Mouse (Mus musculus) kidney, postnatal 0 days (tissue): ENCODE measurements around the gene Ch25h. TPM values are rescaled to one million over a fixed set of nuclear protein-coding genes. Genes with fewer than 3 reads are reported as not detected.

Experiments
- ATAC-seq: fragments of 200-750 bp; cut with Nextera tagmentation; replicated peaks from 2 replicates; pipeline ENCODE4 v1.8.0; 2017; ENCODE audit warnings: low read depth, moderate number of reproducible peaks, moderate TSS enrichment, moderate library complexity; ENCODE audit not compliant: low FRiP score
- DNase-seq: peaks from one replicate; pipeline ENCODE4 v3.0.0-alpha.2; 2016; ENCODE audit warnings: low spot score
- H3K27ac ChIP-seq: fragments of 300-500 bp; sonication (generic); 2 replicates; pipeline ENCODE4 v1.5.1; 2014; ENCODE audit warnings: mild to moderate bottlenecking
- H3K27me3 ChIP-seq: fragments of 300-500 bp; sonication (generic); 2 replicates; pipeline ENCODE4 v1.6.1; 2014; ENCODE audit warnings: low read length, mixed read lengths; ENCODE audit not compliant: insufficient read depth
- H3K36me3 ChIP-seq: fragments of 300-500 bp; sonication (generic); 2 replicates; pipeline ENCODE4 v1.6.1; 2014; ENCODE audit warnings: low read length, mixed read lengths; ENCODE audit not compliant: insufficient read depth
- H3K4me1 ChIP-seq: fragments of 300-500 bp; sonication (generic); replicated peaks from 2 replicates; pipeline ENCODE4 v1.6.1; 2014; ENCODE audit warnings: antibody characterized with exemption, low read length, mixed read lengths; ENCODE audit not compliant: insufficient read depth
- H3K4me2 ChIP-seq: fragments of 300-500 bp; sonication (generic); 2 replicates; pipeline ENCODE4 v1.6.1; 2014; ENCODE audit warnings: mild to moderate bottlenecking, low read length, moderate library complexity, mixed read lengths
- H3K4me3 ChIP-seq: fragments of 300-500 bp; sonication (generic); replicated peaks from 2 replicates; pipeline ENCODE4 v1.5.1; 2014; ENCODE audit warnings: low read depth, low read length
- H3K9ac ChIP-seq: fragments of 300-500 bp; sonication (generic); 2 replicates; pipeline ENCODE4 v1.6.1; 2014; ENCODE audit warnings: low read depth, low read length
- H3K9me3 ChIP-seq: fragments of 300-500 bp; sonication (generic); replicated peaks from 2 replicates; pipeline ENCODE4 v1.6.1; 2016; ENCODE audit warnings: low read length, inconsistent platforms, mixed read lengths
- CTCF ChIP-seq: IDR thresholded peaks from 2 replicates; pipeline ENCODE4 v1.5.1; 2016; ENCODE audit warnings: antibody characterized with exemption, low read depth, mild to moderate bottlenecking, moderate library complexity
- WGBS: fragments of 180-500 bp; shearing (Covaris S2); extraction: QIAGEN DNeasy Blood & Tissue Kit; methylation state at CpG from one replicate; pipeline ENCODE4 v1.1.7; 2014; 5-methylcytosine and 5-hydroxymethylcytosine counted together
- polyA plus RNA-seq: library from polyadenylated mRNA; unstranded; fragments of >200 nt; fragmentation: Nextera tagmentation; extraction: Ambion mirVana; gene quantifications from 2 replicates; pipeline ENCODE4 v1.2.1, GENCODE M21; 2015

Gene Ch25h
- polyA plus RNA-seq, 1 experiment from 2014 or later, result 3.4 TPM

DNA sequence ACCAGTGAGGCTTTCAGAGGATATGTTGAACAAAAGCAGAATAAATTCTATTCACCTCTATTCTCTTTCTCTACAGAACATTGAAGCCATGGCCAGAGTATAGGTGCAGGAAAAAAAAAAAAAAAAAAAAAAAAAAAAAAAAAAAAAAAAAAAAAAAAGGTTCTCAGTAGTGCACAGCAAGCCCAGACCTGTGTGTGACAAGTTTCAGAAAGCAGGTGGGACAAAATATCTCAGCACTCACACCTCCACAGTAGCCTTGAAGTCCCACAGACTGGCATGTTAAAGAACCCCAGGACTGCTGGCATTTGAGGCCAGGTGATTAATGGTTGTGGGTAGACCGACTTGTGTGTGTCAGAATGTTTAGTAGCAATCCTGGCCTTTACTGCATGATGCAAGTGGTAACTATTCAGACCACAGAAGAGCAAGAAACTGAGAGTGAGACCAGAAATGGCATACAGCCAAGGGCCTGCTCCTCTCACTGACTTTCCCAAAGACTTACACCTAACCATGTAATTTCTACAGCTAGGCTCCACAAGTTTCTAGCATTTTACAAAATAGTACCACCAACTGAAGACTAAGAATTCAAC is 24.1 kb downstream of the Ch25h start:
- ATAC-seq, result no peak
- 50% methylated on average over 1 of the region's 1 CpGs for WGBS
- no peak for TF ChIP-seq CTCF
- H3K9ac ChIP-seq, result no peak overlapping the region
- H3K36me3 ChIP-seq, result no peaks in the 10 kb centered on the region
- no peak overlapping the region for H3K27ac ChIP-seq
- H3K27me3 ChIP-seq, result no peaks in the 10 kb centered on the region
- H3K4me2 ChIP-seq, result no peak overlapping the region
- no peak for DNase-seq
- H3K4me1 ChIP-seq, result no peaks in the 10 kb centered on the region
- no peak overlapping the region for H3K4me3 ChIP-seq
- no peaks in the 10 kb centered on the region for H3K9me3 ChIP-seq

DNA sequence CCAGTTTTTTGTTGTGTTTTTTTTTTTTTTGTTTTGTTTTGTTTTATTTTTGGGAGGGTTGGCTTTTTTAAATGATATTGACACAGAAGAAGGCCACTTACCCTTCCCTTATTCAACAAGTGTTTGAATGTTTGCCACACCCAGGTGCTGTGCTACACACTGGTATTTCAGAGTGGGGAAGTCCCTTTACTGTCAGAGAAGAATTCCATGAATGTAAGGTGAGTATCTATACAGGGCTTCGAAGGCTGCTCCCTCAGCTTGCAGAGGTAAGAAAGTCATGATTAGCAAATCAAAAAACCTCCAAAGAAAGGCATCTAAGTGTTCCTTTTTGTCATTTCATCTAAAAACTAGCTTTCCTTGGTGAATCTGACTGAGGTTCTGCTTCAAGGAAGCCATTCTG is 26.1 kb downstream of the Ch25h start:
- Histone ChIP-seq H3K4me1 (no peaks in the 10 kb centered on the region), H3K9me3 (no peaks in the 10 kb centered on the region), H3K9ac (no peak overlapping the region), H3K4me2 (no peak overlapping the region), H3K27ac (no peak overlapping the region), H3K36me3 (no peaks in the 10 kb centered on the region), H3K4me3 (no peak overlapping the region), H3K27me3 (no peaks in the 10 kb centered on the region)
- TF ChIP-seq CTCF, result no peak
- WGBS, result 94% methylated on average over 1 of the region's 1 CpGs
- no peak for ATAC-seq
- DNase-seq, result no peak

DNA sequence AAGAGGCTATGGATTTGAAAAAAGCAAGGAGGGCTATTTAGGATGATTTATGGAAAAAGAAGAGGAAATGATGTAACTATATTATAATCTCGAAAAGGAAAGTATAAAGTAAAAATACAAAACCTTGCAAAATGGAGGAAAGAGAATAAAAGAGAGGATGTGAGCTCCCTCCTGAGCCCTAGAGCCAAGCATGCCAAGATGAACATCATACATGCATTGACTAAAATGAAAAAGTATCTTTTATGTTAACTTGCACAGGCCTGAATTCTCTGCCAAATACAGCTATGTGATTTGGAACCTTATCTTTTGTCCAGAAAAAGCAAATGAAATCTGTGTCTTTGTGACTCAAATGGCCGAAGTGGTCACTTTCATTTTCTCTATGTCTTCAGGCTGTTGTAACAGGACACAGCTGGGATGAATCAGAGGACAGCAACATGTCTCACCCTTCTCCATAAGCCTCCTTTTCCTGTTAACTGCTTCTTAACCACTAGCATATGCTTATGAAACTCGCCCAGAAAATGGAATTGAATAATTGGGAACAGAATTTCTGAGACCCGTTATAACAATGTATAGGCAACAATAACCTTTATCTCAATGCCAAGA is 29.5 kb downstream of the Ch25h start:
- ATAC-seq, result no peak; the same call in 1 of the 2 replicates
- TF ChIP-seq CTCF, result no peak

DNA sequence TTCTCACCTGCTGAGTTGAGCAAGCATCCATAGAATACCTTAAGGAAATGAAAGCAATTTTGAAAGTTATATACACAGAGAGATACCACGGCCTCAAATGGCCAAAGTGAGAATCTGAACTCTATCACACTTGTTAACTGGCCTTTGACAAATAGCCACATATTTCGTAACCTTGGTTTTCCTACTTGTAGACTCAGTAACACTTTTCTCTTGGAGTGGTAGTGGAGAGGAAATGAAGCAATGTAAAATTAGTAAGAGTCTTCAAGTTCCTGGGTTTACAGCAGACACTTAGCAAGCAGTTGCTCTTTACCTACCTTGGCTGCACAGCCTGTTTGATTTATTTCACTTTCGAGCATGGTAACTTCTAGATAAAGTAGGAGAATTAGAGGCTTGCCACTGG is 30.2 kb downstream of the Ch25h start:
- Histone ChIP-seq H3K4me1 (no peaks in the 10 kb centered on the region), H3K9ac (no peak overlapping the region), H3K9me3 (no peaks in the 10 kb centered on the region), H3K36me3 (no peaks in the 10 kb centered on the region), H3K4me3 (no peak overlapping the region), H3K27me3 (no peaks in the 10 kb centered on the region), H3K27ac (no peak overlapping the region), H3K4me2 (no peak overlapping the region)
- WGBS, result 80% methylated on average over 3 of the region's 3 CpGs
- DNase-seq (no peak), ATAC-seq (no peak)
- TF ChIP-seq CTCF, result no peak

More for the DNA sequence above, 29.5 kb downstream of the Ch25h start:
- WGBS, result 50% methylated on average over 4 of the region's 4 CpGs
- Histone ChIP-seq H3K4me2 (peak overlapping the region; percentile 31), H3K27me3 (no peaks in the 10 kb centered on the region), H3K9ac (no peak overlapping the region), H3K9me3 (no peaks in the 10 kb centered on the region), H3K4me1 (no peaks in the 10 kb centered on the region), H3K36me3 (no peaks in the 10 kb centered on the region), H3K4me3 (no peak overlapping the region), H3K27ac (peak overlapping the region; percentile 75)
- peak; percentile 84 for DNase-seq

DNA sequence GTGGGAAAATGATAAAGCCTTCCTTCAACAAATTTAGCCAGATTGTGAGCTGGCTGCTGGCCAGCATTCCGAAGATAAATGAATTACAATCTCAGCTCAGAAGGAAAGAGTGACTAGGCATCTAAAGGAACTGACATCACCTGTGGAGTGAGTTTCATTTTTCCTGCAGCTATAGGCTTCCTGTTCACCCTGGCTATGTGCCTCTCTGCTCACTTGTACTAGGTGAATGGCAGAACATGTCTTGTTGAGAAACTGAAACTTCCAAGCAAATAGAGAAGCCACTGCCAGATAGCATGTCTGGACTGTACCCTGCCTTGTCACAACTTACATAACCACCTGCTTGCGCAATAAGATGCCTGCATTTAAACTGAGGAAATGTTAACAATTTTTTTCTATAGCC is 33.0 kb downstream of the Ch25h start:
- no peak overlapping the region for H3K27ac ChIP-seq
- H3K4me2 ChIP-seq, result no peak overlapping the region
- H3K4me3 ChIP-seq, result no peak overlapping the region
- no peaks in the 10 kb centered on the region for H3K27me3 ChIP-seq
- no peak overlapping the region for H3K9ac ChIP-seq
- no peaks in the 10 kb centered on the region for H3K4me1 ChIP-seq
- ATAC-seq (no peak), DNase-seq (no peak)
- H3K9me3 ChIP-seq, result no peaks in the 10 kb centered on the region
- no peaks in the 10 kb centered on the region for H3K36me3 ChIP-seq
- TF ChIP-seq CTCF, result no peak
- WGBS, result 67% methylated on average over 2 of the region's 2 CpGs

DNA sequence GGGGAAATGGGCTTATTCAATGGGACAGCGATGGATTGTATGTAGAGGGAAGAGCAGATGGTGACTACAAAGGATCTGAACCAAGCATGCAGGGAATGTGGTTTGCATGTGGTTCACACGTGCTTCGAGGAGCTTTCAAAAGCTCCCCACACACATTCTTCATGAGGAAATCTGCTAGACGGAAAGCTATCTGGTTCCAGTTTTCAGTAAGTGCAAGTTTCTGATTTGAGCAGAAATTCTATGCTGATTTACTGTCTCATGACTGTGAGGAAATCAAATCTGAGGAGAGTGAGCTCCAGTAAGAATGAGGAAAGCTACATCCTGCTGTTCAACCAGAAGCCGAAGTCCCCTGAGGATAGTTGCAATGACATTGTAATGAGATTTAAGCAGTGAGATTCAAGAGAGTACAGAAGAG is 39.8 kb downstream of the Ch25h start:
- Histone ChIP-seq H3K9me3 (no peaks in the 10 kb centered on the region), H3K9ac (no peak overlapping the region), H3K4me1 (no peaks in the 10 kb centered on the region), H3K27me3 (no peaks in the 10 kb centered on the region), H3K27ac (no peak overlapping the region), H3K4me3 (no peak overlapping the region), H3K36me3 (no peaks in the 10 kb centered on the region), H3K4me2 (no peak overlapping the region)
- ATAC-seq, result no peak
- peak; percentile 91 for DNase-seq
- 34% methylated on average over 5 of the region's 5 CpGs for WGBS
- TF ChIP-seq CTCF, result no peak
